ENCODE assay signal across 9 mouse cellular contexts in genomic region chr6:97761326-97761725, GRCm38 (mm10). TPM values are rescaled to one million over a fixed set of nuclear protein-coding genes. Genes with fewer than 3 reads are reported as not detected.
A peak's percentile ranks its signal among the peaks of the same experiment; 100 is the strongest.
DNase-seq lines count a peak whose midpoint lies in the region; ATAC-seq lines count a peak whose summit lies in the region.
"Had no signal": no experiment of that assay in that cellular context is flagged by ENCODE, and none has a peak within 500 bp of the region (broad histone marks: within the 10 kb centered on the region; RNA-seq: fewer than 3 reads in every experiment).

No protein-coding gene starts in this region.

- H3K4me3 ChIP-seq in midbrain, embryonic 10.5 days: no peak overlapping the region
- H3K4me3 ChIP-seq in midbrain, embryonic 15.5 days: no peak overlapping the region
- H3K4me3 ChIP-seq in embryonic facial prominence, embryonic 11.5 days (ENCODE audit: low read depth, low read length): no peak overlapping the region
- H3K4me3 ChIP-seq: limb, embryonic 12.5 days had no signal

- ATAC-seq in cerebellum, adult (ENCODE audit: insufficient number of reproducible peaks, low FRiP score, low TSS enrichment): peak; percentile 59
- no peak for ATAC-seq in midbrain, embryonic 15.5 days (replicated peaks)
- no peak for ATAC-seq in embryonic facial prominence, embryonic 11.5 days (replicated peaks; ENCODE audit: insufficient number of reproducible peaks, low FRiP score, low TSS enrichment, low read depth)

- H3K4me1 ChIP-seq in midbrain, embryonic 10.5 days: peaks cover 15% of the 10 kb centered on the region
- no peaks in the 10 kb centered on the region for H3K4me1 ChIP-seq in midbrain, embryonic 15.5 days
- H3K4me1 ChIP-seq in embryonic facial prominence, embryonic 11.5 days (ENCODE audit: control insufficient read depth, insufficient read depth, low read length): no peaks in the 10 kb centered on the region
- H3K4me1 ChIP-seq: limb, embryonic 12.5 days had no signal

- H3K9ac ChIP-seq in midbrain, embryonic 15.5 days: no peak overlapping the region
- H3K9ac ChIP-seq in embryonic facial prominence, embryonic 11.5 days (replicated peaks; ENCODE audit: low read length): no peak overlapping the region
- H3K9ac ChIP-seq: limb, embryonic 12.5 days had no signal

- H3K36me3 ChIP-seq in midbrain, embryonic 10.5 days: no peaks in the 10 kb centered on the region
- H3K36me3 ChIP-seq in midbrain, embryonic 15.5 days (replicated peaks): no peaks in the 10 kb centered on the region
- H3K36me3 ChIP-seq in embryonic facial prominence, embryonic 11.5 days (replicated peaks; ENCODE audit: control insufficient read depth, insufficient read depth, low read depth, low read length): no peaks in the 10 kb centered on the region
- H3K36me3 ChIP-seq: limb, embryonic 12.5 days had no signal

- no peak for DNase-seq in cerebellum, postnatal 4 days (ENCODE audit: low spot score in 2 of 2)
- peak; percentile 18 for DNase-seq in midbrain, embryonic 10.5 days (ENCODE audit: low spot score)
- DNase-seq in embryonic facial prominence, embryonic 11.5 days (ENCODE audit: low spot score): peak; percentile 38
- DNase-seq in left cerebral cortex, postnatal 10 days (ENCODE audit: extremely low spot score in 1 of 2, low spot score in 2 of 2): peak; percentile 32 to 38
- no peak for DNase-seq in thymus, postnatal 25 days
- no peak for DNase-seq in gastrocnemius, postnatal 14 days

- 0 out of 2 replicates have a peak, but pooled peaks cover 6% of the 10 kb centered on the region for H3K27me3 ChIP-seq in midbrain, embryonic 10.5 days (ENCODE audit: low read depth, poor library complexity, severe bottlenecking)
- no peaks in the 10 kb centered on the region for H3K27me3 ChIP-seq in midbrain, embryonic 15.5 days (replicated peaks)
- no peaks in the 10 kb centered on the region for H3K27me3 ChIP-seq in embryonic facial prominence, embryonic 11.5 days (ENCODE audit: control insufficient read depth, insufficient read depth, low read length)

- no peak overlapping the region for H3K4me2 ChIP-seq in midbrain, embryonic 15.5 days
- H3K4me2 ChIP-seq in embryonic facial prominence, embryonic 11.5 days (ENCODE audit: low read depth, low read length): no peak overlapping the region
- H3K4me2 ChIP-seq: limb, embryonic 12.5 days had no signal

- intact Hi-C loops in left cerebral cortex, postnatal 10 days (cut with DNase I): loop anchor here (2.0 kb wide), 1 partner anchor 241 kb away; no protein-coding TSS in a partner anchor
- intact Hi-C loops in gastrocnemius, postnatal 14 days (cut with DNase I; ENCODE audit: low total_unique reads): loop anchor here (2.0 kb wide), 1 partner anchor 241 kb away; no protein-coding TSS in a partner anchor

- no peak overlapping the region for H3K27ac ChIP-seq in midbrain, embryonic 10.5 days (replicated peaks)
- H3K27ac ChIP-seq in midbrain, embryonic 15.5 days: no peak overlapping the region
- H3K27ac ChIP-seq in embryonic facial prominence, embryonic 11.5 days (replicated peaks; ENCODE audit: low read depth, low read length): no peak overlapping the region
- H3K27ac ChIP-seq: limb, embryonic 12.5 days had no signal

- WGBS in midbrain, embryonic 10.5 days: 25% methylated on average over 4 of the region's 4 CpGs
- WGBS in midbrain, embryonic 15.5 days: 7% methylated on average over 4 of the region's 4 CpGs
- 12% methylated on average over 4 of the region's 4 CpGs for WGBS in embryonic facial prominence, embryonic 11.5 days

- H3K9me3 ChIP-seq in midbrain, embryonic 10.5 days (replicated peaks): no peaks in the 10 kb centered on the region
- H3K9me3 ChIP-seq in midbrain, embryonic 15.5 days: no peaks in the 10 kb centered on the region
- H3K9me3 ChIP-seq in embryonic facial prominence, embryonic 11.5 days (replicated peaks; ENCODE audit: control insufficient read depth, low read length): no peaks in the 10 kb centered on the region
- H3K9me3 ChIP-seq: limb, embryonic 12.5 days had no signal

RNA-seq across cellular contexts. Expression of gene Mitf, which starts 45.5 kb away (rescaled TPM):
- polyA plus RNA-seq in midbrain, embryonic 10.5 days (2016; fragmentation: Nextera tagmentation; extraction: Ambion mirVana): 0.82 and 1.6 TPM in 2 replicates
- 0.56 and 1.1 TPM in 2 replicates for polyA plus RNA-seq in midbrain, embryonic 15.5 days (2015; fragmentation: Nextera tagmentation; extraction: Ambion mirVana)
- 2.2 and 2.9 TPM in 2 replicates for polyA plus RNA-seq in embryonic facial prominence, embryonic 11.5 days (2014; fragmentation: Nextera tagmentation; extraction: Ambion mirVana)
- total RNA-seq in left cerebral cortex, postnatal 10 days (2021): 1 to 10 TPM; 3.2 to 3.6 TPM
- total RNA-seq in gastrocnemius, postnatal 14 days (2021): 1 to 10 TPM; 5.7 to 6.0 TPM

Comparison
In these comparisons a context has a peak if more than half of its experiments do, and no peak if none do; other contexts are left out.
1. DNase-seq: peak in midbrain, embryonic 10.5 days (single experiment), embryonic facial prominence, embryonic 11.5 days (single experiment) and left cerebral cortex, postnatal 10 days (2 of 2); none in cerebellum, postnatal 4 days (0 of 2), thymus, postnatal 25 days (single experiment) and gastrocnemius, postnatal 14 days (single experiment).